Mouse (Mus musculus) heart, adult 2 months (tissue): ENCODE results near the gene Tmem151b. TPM values are rescaled to one million over a fixed set of nuclear protein-coding genes. Genes with fewer than 3 reads are reported as not detected.

Experiments
- DNase-seq, 2 experiments: peaks; one replicate each; pipeline ENCODE4 v3.0.0; 2021
- H3K27ac ChIP-seq: fragments of 200-600 bp; 2 replicates; pipeline ENCODE4 v1.8.1; 2022
- H3K27me3 ChIP-seq: fragments of 200-500 bp; 2 replicates; pipeline ENCODE4 v1.6.1; 2012; ENCODE audit warnings: mild to moderate bottlenecking, low read length, inconsistent platforms, mixed read lengths; ENCODE audit not compliant: control insufficient read depth, insufficient read depth
- H3K36me3 ChIP-seq: fragments of 200-500 bp; 2 replicates; pipeline ENCODE4 v1.6.1; 2012; ENCODE audit warnings: low read length, inconsistent platforms; ENCODE audit not compliant: control insufficient read depth, insufficient read depth
- H3K4me1 ChIP-seq: fragments of 200-500 bp; 2 replicates; pipeline ENCODE4 v1.6.1; 2011; ENCODE audit warnings: low read length; ENCODE audit not compliant: control insufficient read depth, insufficient read depth
- H3K4me3 ChIP-seq: fragments of 200-600 bp; 2 replicates; pipeline ENCODE4 v1.8.1; 2022
- H3K79me2 ChIP-seq: fragments of 200-500 bp; replicated peaks from 2 replicates; pipeline ENCODE4 v1.6.1; 2012; ENCODE audit warnings: mild to moderate bottlenecking, inconsistent platforms, low read length, moderate library complexity, mixed read lengths; ENCODE audit not compliant: control insufficient read depth, insufficient read depth
- H3K9ac ChIP-seq: fragments of 200-500 bp; 2 replicates; pipeline ENCODE4 v1.6.1; 2012; ENCODE audit warnings: low read depth, mild to moderate bottlenecking, control low read depth, inconsistent platforms, low read length, mixed read lengths
- CTCF ChIP-seq: fragments of 200-600 bp; IDR thresholded peaks from 2 replicates; pipeline ENCODE4 v1.8.1; 2022; ENCODE audit warnings: antibody characterized with exemption, mild to moderate bottlenecking, moderate library complexity
- EP300 ChIP-seq: fragments of 200-500 bp; IDR thresholded peaks from 2 replicates; pipeline ENCODE4 v1.6.1; 2011; ENCODE audit warnings: low read depth, low read length, control low read depth; ENCODE audit not compliant: insufficient read depth
- POLR2A ChIP-seq: fragments of 200-500 bp; IDR thresholded peaks from 2 replicates; pipeline ENCODE4 v1.6.1; 2011; ENCODE audit warnings: mild to moderate bottlenecking, low read depth, low read length, control low read depth; ENCODE audit not compliant: insufficient read depth
- WGBS: fragments of 180-500 bp; shearing (Covaris S2); methylation state at CpG from one replicate; pipeline ENCODE4 v1.1.7; 2018; 5-methylcytosine and 5-hydroxymethylcytosine counted together
- intact Hi-C: fragments of 180-260 bp; cut with DNase I; formaldehyde crosslinking; loops from one replicate; pipeline ENCODE4 v1.15.1; 2025
- polyA plus RNA-seq: library from polyadenylated mRNA; depleted of rRNA; stranded (reverse); fragments of >200 nt; gene quantifications from 2 replicates; pipeline ENCODE4 v1.2.3, GENCODE M21; 2012
- total RNA-seq, 2 experiments: library from RNA; stranded (reverse); gene quantifications; 2 replicates each; pipeline ENCODE4 v1.2.3; 2021

Tmem151b gene
- total and polyA plus RNA-seq, 3 experiments = 0.04 to 0.07 TPM; not detected in 1

DNA sequence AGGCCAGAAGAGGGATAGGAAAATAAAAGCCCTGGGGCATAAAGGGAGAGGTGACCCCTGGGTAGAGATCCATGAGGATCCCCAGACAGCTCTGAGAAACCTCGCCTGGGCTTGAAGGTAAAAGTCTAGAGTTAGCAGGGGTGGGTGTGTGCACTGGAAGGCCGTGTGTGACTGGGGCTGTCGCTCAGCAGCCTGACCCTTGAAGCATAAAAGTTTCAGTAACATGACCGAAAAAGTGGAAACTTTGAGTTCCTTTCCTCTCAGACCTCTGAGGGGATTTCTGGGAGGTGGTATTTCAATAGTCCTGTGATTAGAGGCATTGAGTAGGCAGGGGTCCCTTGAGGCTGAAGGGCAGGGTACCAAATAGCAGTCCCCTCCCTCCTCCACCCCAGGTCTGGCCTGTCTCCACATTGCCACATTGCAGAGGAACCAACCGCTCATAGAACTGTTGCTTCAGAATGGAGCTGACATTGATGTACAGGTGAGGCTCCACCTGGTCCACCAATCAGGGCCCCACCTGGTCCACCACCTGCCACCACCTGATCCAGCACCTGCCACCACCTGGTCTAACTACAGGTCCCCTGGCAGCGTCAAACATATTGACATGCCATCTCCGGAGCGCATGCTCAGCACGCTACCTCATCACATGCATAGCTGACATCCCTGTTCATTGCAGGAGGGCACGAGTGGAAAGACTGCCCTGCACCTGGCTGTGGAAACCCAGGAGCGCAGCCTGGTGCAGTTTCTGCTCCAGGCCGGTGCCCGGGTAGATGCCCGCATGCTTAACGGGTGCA lies 10.5 kb upstream of the Tmem151b start:
- H3K4me1 ChIP-seq = peaks cover 5% of the 10 kb centered on the region
- H3K79me2 ChIP-seq = no peaks in the 10 kb centered on the region
- WGBS = 90% methylated on average over 15 of the region's 15 CpGs
- H3K4me3 ChIP-seq = no peak overlapping the region
- intact Hi-C loops = no loop called here
- TF ChIP-seq POLR2A = no peak
- no peak for TF ChIP-seq CTCF
- no peak for TF ChIP-seq EP300
- DNase-seq = no peak
- no peaks in the 10 kb centered on the region for H3K36me3 ChIP-seq
- H3K9ac ChIP-seq = no peak overlapping the region
- H3K27me3 ChIP-seq = no peaks in the 10 kb centered on the region
- H3K27ac ChIP-seq = no peak overlapping the region

DNA sequence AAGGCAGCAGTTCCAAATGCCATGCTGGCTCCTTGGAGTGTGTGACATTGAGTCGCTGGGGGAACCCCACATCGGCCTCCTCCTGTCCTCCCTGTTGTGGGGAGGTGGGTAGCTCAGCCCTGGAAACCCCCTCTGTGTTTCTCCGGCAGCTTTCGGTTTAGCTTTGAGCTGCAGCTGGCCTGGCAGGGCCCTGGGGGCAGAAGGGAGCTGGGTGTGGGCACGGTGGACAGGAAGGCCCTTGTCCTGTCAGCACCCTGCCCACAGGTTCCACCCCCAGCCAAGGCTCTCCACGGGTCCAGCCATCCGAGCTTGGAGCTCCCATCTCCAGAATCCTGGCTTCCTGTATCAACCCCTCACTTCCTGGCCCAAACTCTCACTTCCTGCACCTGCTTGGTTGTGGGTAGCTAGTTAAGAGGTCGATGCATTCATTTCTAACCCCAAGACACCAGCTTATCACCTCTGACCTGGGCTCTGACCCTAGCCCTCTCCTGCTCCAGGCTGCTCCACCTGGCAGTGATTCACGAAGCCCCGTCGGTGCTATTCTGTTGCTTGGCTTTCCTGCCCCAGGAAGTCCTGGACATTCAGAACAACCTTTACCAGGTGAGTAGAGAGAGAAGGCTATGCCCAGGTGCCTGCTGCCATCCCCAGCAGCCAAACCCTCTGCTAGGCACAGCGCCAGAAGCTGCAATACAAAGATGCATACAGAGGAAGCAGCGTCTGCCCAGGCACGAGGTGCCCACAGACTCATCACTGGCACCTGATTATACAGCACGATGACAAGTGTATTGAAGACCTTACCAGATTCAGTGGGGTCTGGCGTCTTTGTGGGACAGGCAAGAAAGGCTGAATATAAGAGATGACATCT lies 8.8 kb upstream of the Tmem151b start:
- WGBS = 48% methylated on average over 16 of the region's 16 CpGs
- DNase-seq = peak in 1 of 2 experiments; percentile 24
- H3K4me3 ChIP-seq = no peak overlapping the region

GRCm38 (mm10) chr17:45557246-45557824 lies 7.9 kb upstream of the Tmem151b start:
- Histone ChIP-seq H3K36me3 (no peaks in the 10 kb centered on the region), H3K4me1 (peaks cover 2% of the 10 kb centered on the region; the same call in 1 of the 2 replicates), H3K79me2 (no peaks in the 10 kb centered on the region), H3K27ac (no peak overlapping the region), H3K4me3 (no peak overlapping the region), H3K9ac (peak overlapping the region; percentile 19; the same call in 1 of the 2 replicates), H3K27me3 (no peaks in the 10 kb centered on the region)
- 55% methylated on average over 7 of the region's 7 CpGs for WGBS
- TF ChIP-seq CTCF = no peak
- no peak for TF ChIP-seq POLR2A
- no peak for TF ChIP-seq EP300
- no peak for DNase-seq
- intact Hi-C loops = no loop called here

More for the DNA sequence above, 8.8 kb upstream of the Tmem151b start:
- Histone ChIP-seq H3K27me3 (no peaks in the 10 kb centered on the region), H3K27ac (no peak overlapping the region), H3K36me3 (no peaks in the 10 kb centered on the region), H3K4me1 (peaks cover 2% of the 10 kb centered on the region; the same call in 1 of the 2 replicates), H3K9ac (no peak overlapping the region), H3K79me2 (no peaks in the 10 kb centered on the region)
- no peak for TF ChIP-seq CTCF
- no peak for TF ChIP-seq EP300
- no peak for TF ChIP-seq POLR2A
- intact Hi-C loops = no loop called here

- WGBS = 56% methylated on average over 3 of the region's 3 CpGs
- peak; percentile 31 for DNase-seq
- H3K79me2 ChIP-seq = no peaks in the 10 kb centered on the region
- peak overlapping the region; percentile 89 for H3K4me3 ChIP-seq
- no peaks in the 10 kb centered on the region for H3K27me3 ChIP-seq
- peaks cover 4% of the 10 kb centered on the region; the same call in 1 of the 2 replicates for H3K4me1 ChIP-seq
- no peak overlapping the region for H3K27ac ChIP-seq
- H3K9ac ChIP-seq = peak overlapping the region; percentile 19; the same call in 1 of the 2 replicates
- no peaks in the 10 kb centered on the region for H3K36me3 ChIP-seq
- no peak for TF ChIP-seq CTCF
- TF ChIP-seq POLR2A = no peak
- no peak for TF ChIP-seq EP300
- intact Hi-C loops = no loop called here
Observed at GRCm38 (mm10) chr17:45556514-45557245, 7.2 kb upstream of the Tmem151b start.

- H3K4me3 ChIP-seq = peak overlapping the region; percentile 89
- intact Hi-C loops = no loop called here
- H3K4me1 ChIP-seq = peaks cover 4% of the 10 kb centered on the region; the same call in 1 of the 2 replicates
- H3K9ac ChIP-seq = peak overlapping the region; percentile 66
- DNase-seq = no peak
- H3K36me3 ChIP-seq = no peaks in the 10 kb centered on the region
- WGBS = 4% methylated on average over 14 of the region's 14 CpGs
- H3K27ac ChIP-seq = peak overlapping the region; percentile 47
- TF ChIP-seq CTCF (no peak), EP300 (no peak), POLR2A (no peak)
- no peaks in the 10 kb centered on the region for H3K79me2 ChIP-seq
- H3K27me3 ChIP-seq = no peaks in the 10 kb centered on the region
Observed at GRCm38 (mm10) chr17:45556107-45556489, 6.6 kb upstream of the Tmem151b start.
